Mouse (Mus musculus) erythroid progenitor cell, adult 5-6 weeks (primary cell): ENCODE results near the gene Il1rl2. TPM values are rescaled to one million over a fixed set of nuclear protein-coding genes. Genes with fewer than 3 reads are reported as not detected.

Experiments used
- total RNA-seq, 2 experiments: library from RNA; stranded (forward) in 1 of 2; stranded (reverse) in 1 of 2; fragments of 150-400 nt in 1 of 2; fragments of 186-747, 209-891 nt in 1 of 2; gene quantifications; 2 replicates each; pipeline versions ENCODE4 v1.2.3 to v1.2.4; 2015 to 2017; ENCODE audit warnings: low replicate concordance in 2 of 2

Il1rl2 gene
- total RNA-seq, 2 experiments from 2014 or later = 3.4 TPM; not detected in 1

Other genes starting within 250 kb of the Il1rl2 start
- gene Il1r1, start 99.5 kb upstream of the Il1rl2 start, total RNA-seq (2015; ENCODE audit: low replicate concordance) = 4.7 and 5.0 TPM in 2 replicates
- gene Il1r1, start 99.5 kb upstream of the Il1rl2 start, total RNA-seq (2017; ENCODE audit: low replicate concordance) = 5.8 and 9.7 TPM in 2 replicates
- gene Il1rl1, start 105.0 kb downstream of the Il1rl2 start, total RNA-seq (2015; ENCODE audit: low replicate concordance) = 34.2 and 38.6 TPM in 2 replicates
- 40.8 and 42.7 TPM in 2 replicates for gene Il1rl1, start 105.0 kb downstream of the Il1rl2 start, total RNA-seq (2017; ENCODE audit: low replicate concordance)
- gene Il18r1, start 140.9 kb downstream of the Il1rl2 start, total RNA-seq (2015; ENCODE audit: low replicate concordance) = not detected in 2 replicates
- 2.4 and 4.0 TPM in 2 replicates for gene Il18r1, start 140.9 kb downstream of the Il1rl2 start, total RNA-seq (2017; ENCODE audit: low replicate concordance)
- 4.7 and 5.4 TPM in 2 replicates for gene Il18rap, start 190.8 kb downstream of the Il1rl2 start, total RNA-seq (2015; ENCODE audit: low replicate concordance)
- gene Il18rap, start 190.8 kb downstream of the Il1rl2 start, total RNA-seq (2017; ENCODE audit: low replicate concordance) = 5.6 and 5.9 TPM in 2 replicates